14 mouse cellular contexts compared by ENCODE assay signal in genomic region chr1:192825746-192826145, GRCm38 (mm10). TPM values are rescaled to one million over a fixed set of nuclear protein-coding genes. Genes with fewer than 3 reads are reported as not detected.
DNase-seq lines count a peak whose midpoint lies in the region; ATAC-seq and TF ChIP-seq lines count a peak whose summit lies in the region.
"Had no signal": no experiment of that assay in that cellular context is flagged by ENCODE, and none has a peak within 500 bp of the region (broad histone marks: within the 10 kb centered on the region; RNA-seq: fewer than 3 reads in every experiment).

No protein-coding gene starts in this region.

- TF ChIP-seq POLR2A in ES-Bruce4 (IDR thresholded peaks at IDR 0.05; ENCODE audit: insufficient read depth, low read length), result no peak

- ATAC-seq in kidney, postnatal 0 days (replicated peaks; ENCODE audit: low FRiP score, low read depth), result no peak
- ATAC-seq in liver, embryonic 15.5 days (ENCODE audit: insufficient read depth), result peak; percentile 65
- no peak for ATAC-seq in cerebellum, adult (ENCODE audit: insufficient number of reproducible peaks, low FRiP score, low TSS enrichment)

- no peaks in the 10 kb centered on the region for H3K27me3 ChIP-seq in kidney, postnatal 0 days (ENCODE audit: insufficient read depth, low read length)
- H3K27me3 ChIP-seq in ES-Bruce4 (ENCODE audit: control insufficient read depth, insufficient read depth, low read length, poor library complexity, severe bottlenecking), result no peaks in the 10 kb centered on the region
- H3K27me3 ChIP-seq in embryonic facial prominence, embryonic 10.5 days (replicated peaks; ENCODE audit: low read depth, poor library complexity, severe bottlenecking), result peaks cover 30% of the 10 kb centered on the region
- no peaks in the 10 kb centered on the region for H3K27me3 ChIP-seq in liver, embryonic 15.5 days

- DNase-seq in kidney, postnatal 0 days (ENCODE audit: low spot score), result peak; percentile 28
- DNase-seq in kidney, adult 18-20 months, result no peak
- no peak for DNase-seq in embryonic facial prominence, embryonic 10.5 days (ENCODE audit: low spot score)
- no peak for DNase-seq in left cerebral cortex, adult 2 months (ENCODE audit: extremely low spot score in 1 of 2, low spot score in 2 of 2)
- DNase-seq in heart, postnatal 14 days, result no peak
- DNase-seq: B cell, adult 2 months; gastrocnemius, postnatal 36 days; heart, postnatal 10 days; left cerebral cortex, postnatal 4 days had no signal

- no peak for TF ChIP-seq EP300 in ES-Bruce4 (IDR thresholded peaks at IDR 0.05; ENCODE audit: insufficient read depth, low read depth, low read length)

- H3K9ac ChIP-seq in kidney, postnatal 0 days (ENCODE audit: low read depth, low read length), result no peak overlapping the region
- no peak overlapping the region for H3K9ac ChIP-seq in ES-Bruce4 (ENCODE audit: low read depth, poor library complexity, severe bottlenecking)
- no peak overlapping the region for H3K9ac ChIP-seq in liver, embryonic 15.5 days

- intact Hi-C loops in left cerebral cortex, adult 2 months (cut with DNase I), result no loop called here
- intact Hi-C loops in heart, postnatal 14 days (cut with DNase I), result no loop called here

- no peak overlapping the region for H3K4me2 ChIP-seq in kidney, postnatal 0 days (ENCODE audit: low read length)
- H3K4me2 ChIP-seq in liver, embryonic 15.5 days, result no peak overlapping the region

- 34% methylated on average over 9 of the region's 9 CpGs for WGBS in kidney, postnatal 0 days
- WGBS in embryonic facial prominence, embryonic 10.5 days, result 30% methylated on average over 9 of the region's 9 CpGs
- 15% methylated on average over 9 of the region's 9 CpGs for WGBS in liver, embryonic 15.5 days (ENCODE audit: insufficient replicate concordance)

- peaks cover 20% of the 10 kb centered on the region; the same call in 1 of the 2 replicates for H3K4me1 ChIP-seq in kidney, postnatal 0 days (replicated peaks; ENCODE audit: insufficient read depth, low read length)
- peaks cover 8% of the 10 kb centered on the region for H3K4me1 ChIP-seq in ES-Bruce4 (ENCODE audit: control insufficient read depth, insufficient read depth, low read length)
- peaks cover 52% of the 10 kb centered on the region for H3K4me1 ChIP-seq in embryonic facial prominence, embryonic 10.5 days
- H3K4me1 ChIP-seq in liver, embryonic 15.5 days (replicated peaks), result peaks cover 8% of the 10 kb centered on the region

- TF ChIP-seq CTCF in kidney, postnatal 0 days (IDR thresholded peaks at IDR 0.05; ENCODE audit: low read depth), result no peak
- no peak for TF ChIP-seq CTCF in ES-Bruce4 (IDR thresholded peaks at IDR 0.05; ENCODE audit: low read depth, low read length)
- TF ChIP-seq CTCF in left cerebral cortex, adult 2 months (IDR thresholded peaks at IDR 0.05), result no peak

- H3K36me3 ChIP-seq in kidney, postnatal 0 days (ENCODE audit: insufficient read depth, low read length), result no peaks in the 10 kb centered on the region
- no peaks in the 10 kb centered on the region for H3K36me3 ChIP-seq in ES-Bruce4 (ENCODE audit: control insufficient read depth, insufficient read depth, low read length, poor library complexity, severe bottlenecking)
- H3K36me3 ChIP-seq in embryonic facial prominence, embryonic 10.5 days (replicated peaks), result no peaks in the 10 kb centered on the region
- H3K36me3 ChIP-seq in liver, embryonic 15.5 days (replicated peaks), result no peaks in the 10 kb centered on the region
- H3K36me3 ChIP-seq: forebrain, embryonic 10.5 days had no signal

- H3K9me3 ChIP-seq in kidney, postnatal 0 days (replicated peaks; ENCODE audit: low read length), result no peaks in the 10 kb centered on the region
- H3K9me3 ChIP-seq in ES-Bruce4 (replicated peaks; ENCODE audit: control insufficient read depth, insufficient read depth, low read length, poor library complexity, severe bottlenecking), result no peaks in the 10 kb centered on the region
- no peaks in the 10 kb centered on the region; the same call in 1 of the 2 replicates for H3K9me3 ChIP-seq in embryonic facial prominence, embryonic 10.5 days
- H3K9me3 ChIP-seq in liver, embryonic 15.5 days (replicated peaks), result no peaks in the 10 kb centered on the region
- H3K9me3 ChIP-seq: forebrain, embryonic 10.5 days had no signal

- H3K27ac ChIP-seq in kidney, postnatal 0 days, result no peak overlapping the region
- no peak overlapping the region for H3K27ac ChIP-seq in ES-Bruce4 (ENCODE audit: insufficient read depth, low read length)
- 0 out of 2 replicates have a peak overlapping the region, but pooled peaks have one; percentile 14 for H3K27ac ChIP-seq in embryonic facial prominence, embryonic 10.5 days (replicated peaks)
- H3K27ac ChIP-seq in liver, embryonic 15.5 days (replicated peaks), result no peak overlapping the region
- no peak overlapping the region for H3K27ac ChIP-seq in left cerebral cortex, adult 2 months
- H3K27ac ChIP-seq: forebrain, embryonic 10.5 days; layer of hippocampus, adult 2 months had no signal

- no peak overlapping the region for H3K4me3 ChIP-seq in kidney, postnatal 0 days (replicated peaks; ENCODE audit: low read depth, low read length)
- H3K4me3 ChIP-seq in ES-Bruce4 (ENCODE audit: low read depth, low read length), result peak overlapping the region; percentile 27; the same call in 1 of the 2 replicates
- H3K4me3 ChIP-seq in embryonic facial prominence, embryonic 10.5 days, result no peak overlapping the region
- H3K4me3 ChIP-seq in liver, embryonic 15.5 days (replicated peaks), result no peak overlapping the region
- no peak overlapping the region for H3K4me3 ChIP-seq in left cerebral cortex, adult 2 months
- H3K4me3 ChIP-seq: forebrain, embryonic 10.5 days; layer of hippocampus, adult 2 months had no signal

RNA-seq across cellular contexts. Expression of gene Sertad4, which starts 29.8 kb away (rescaled TPM):
- polyA plus RNA-seq in kidney, postnatal 0 days (2015; fragmentation: Nextera tagmentation; extraction: Ambion mirVana), result 20.0 and 20.4 TPM in 2 replicates
- 12.0 and 12.9 TPM in 2 replicates for polyA plus RNA-seq in ES-Bruce4 (2011; ENCODE audit: insufficient read depth, insufficient read length, low read depth, missing spikeins)
- polyA plus RNA-seq in embryonic facial prominence, embryonic 10.5 days (2016; fragmentation: Nextera tagmentation; extraction: Ambion mirVana), result 23.6 and 33.4 TPM in 2 replicates
- 0.52 and 0.76 TPM in 2 replicates for polyA plus RNA-seq in liver, embryonic 15.5 days (2015; fragmentation: Nextera tagmentation; extraction: Ambion mirVana)
- total RNA-seq in left cerebral cortex, adult 2 months (2021), result 10 to 100 TPM; 11.6 to 12.1 TPM
- total RNA-seq in heart, postnatal 14 days (2021), result 1 to 10 TPM; 4.8 to 6.3 TPM

RNA-seq across cellular contexts. Expression of gene Hhat, which starts 54.7 kb away (rescaled TPM):
- 11.9 and 13.5 TPM in 2 replicates for polyA plus RNA-seq in kidney, postnatal 0 days (2015; fragmentation: Nextera tagmentation; extraction: Ambion mirVana)
- 2.2 and 3.1 TPM in 2 replicates for polyA plus RNA-seq in ES-Bruce4 (2011; ENCODE audit: insufficient read depth, insufficient read length, low read depth, missing spikeins)
- polyA plus RNA-seq in embryonic facial prominence, embryonic 10.5 days (2016; fragmentation: Nextera tagmentation; extraction: Ambion mirVana), result 9.3 and 9.9 TPM in 2 replicates
- 1.1 TPM in 2 replicates for polyA plus RNA-seq in liver, embryonic 15.5 days (2015; fragmentation: Nextera tagmentation; extraction: Ambion mirVana)
- total RNA-seq in left cerebral cortex, adult 2 months (2021), result 1 to 10 TPM in 1 of 2 experiments, under 1 TPM in 1; 0.81 to 1.3 TPM
- total RNA-seq in heart, postnatal 14 days (2021), result 1 to 10 TPM; 3.3 to 3.7 TPM
